Mouse (Mus musculus) natural killer cell, adult 2 months (primary cell): ENCODE measurements at regions not wholly inside any gene's neighbourhood (a gene's known extent, or its start where the extent isn't known, plus 50 kb on each side); places are given as distances from the start of the nearest gene placed in this dataset.

Experiments
- DNase-seq, 2 experiments: peaks; one replicate each; pipeline ENCODE4 v3.0.0; 2022; ENCODE audit warnings: low spot score in 2 of 2

DNA sequence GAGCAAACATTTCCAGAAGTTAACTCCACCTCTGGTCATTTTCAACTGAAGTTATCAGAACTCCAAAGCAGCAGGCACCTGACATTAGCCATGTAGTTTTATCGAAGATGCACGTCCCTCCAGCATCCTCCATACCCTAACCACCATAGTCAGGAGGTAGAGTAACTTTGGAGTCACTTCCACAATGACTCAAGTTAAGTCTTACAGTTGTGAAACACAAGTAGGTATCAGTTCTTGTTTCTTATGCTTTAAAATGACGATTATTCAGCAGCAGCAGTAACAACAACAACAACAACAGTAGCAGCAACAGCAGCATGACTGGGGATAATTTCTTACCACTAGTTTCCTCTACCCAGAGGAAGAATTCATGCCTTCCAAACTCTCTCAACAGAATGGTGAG, 51.3 kb upstream of the Tank start:
- no peak for DNase-seq

DNA sequence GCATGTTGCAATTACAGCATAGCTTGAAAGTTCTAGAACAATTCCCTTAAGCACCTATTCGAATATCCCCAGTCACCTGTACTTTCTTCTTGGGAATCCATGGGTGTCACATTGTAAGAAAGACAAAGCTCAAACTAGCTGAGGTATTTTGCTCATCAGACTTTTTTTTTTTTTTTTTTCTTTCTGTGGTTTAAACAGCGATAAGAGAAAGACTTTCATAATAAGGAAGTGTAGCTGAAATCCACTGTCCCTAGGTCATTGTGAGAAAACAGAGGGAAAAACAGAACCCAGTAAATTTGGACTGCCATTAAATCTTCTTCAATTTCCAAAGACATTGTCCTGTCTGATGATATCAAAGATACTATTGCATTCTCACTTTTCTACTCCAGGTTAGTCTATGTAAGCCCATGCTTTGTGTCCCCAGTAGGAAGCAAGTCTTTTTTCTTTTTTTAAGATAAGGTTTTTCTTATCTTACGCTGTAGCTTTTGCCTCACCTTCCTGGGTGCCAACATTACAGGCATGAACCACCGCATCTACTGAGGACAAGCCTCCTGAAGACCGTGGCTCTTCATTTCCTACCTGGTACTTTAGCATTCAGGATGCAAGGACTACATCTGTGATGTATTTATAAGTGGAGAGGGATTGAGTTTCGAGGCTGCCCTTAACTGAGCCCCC, 54.2 kb upstream of the Tank start:
- no peak for DNase-seq

DNA sequence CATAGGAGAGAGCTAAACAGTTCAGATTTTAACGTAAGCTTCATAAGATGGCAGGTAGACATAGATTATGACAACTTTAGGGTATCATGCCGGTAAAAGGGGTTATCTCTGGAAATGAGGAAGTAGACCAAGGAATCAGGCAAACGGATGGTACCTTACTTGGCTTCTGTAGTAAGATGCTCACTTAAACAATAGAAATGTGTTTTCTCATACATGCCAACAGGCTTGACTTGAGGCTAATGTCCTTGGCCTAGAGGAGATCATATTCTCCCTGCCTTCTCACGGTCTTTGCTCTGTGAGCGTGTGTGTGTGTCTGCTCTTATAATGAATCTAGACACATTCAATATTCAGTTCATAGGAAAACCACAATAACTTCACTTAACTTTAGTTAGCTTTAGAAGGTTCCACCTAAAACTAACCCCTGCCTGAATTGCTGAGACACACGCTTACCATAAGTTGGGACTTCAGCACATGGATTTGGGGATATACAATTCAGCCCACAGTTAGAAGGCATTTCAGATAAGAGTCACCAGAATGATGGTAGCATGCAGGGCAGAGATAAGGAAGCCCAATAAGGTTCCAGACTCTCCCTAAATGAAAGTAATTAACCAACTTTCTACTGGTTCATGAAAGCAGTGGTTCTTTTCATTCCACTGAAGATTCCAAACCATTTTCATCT, 63.8 kb upstream of the Tank start:
- DNase-seq: no peak

DNA sequence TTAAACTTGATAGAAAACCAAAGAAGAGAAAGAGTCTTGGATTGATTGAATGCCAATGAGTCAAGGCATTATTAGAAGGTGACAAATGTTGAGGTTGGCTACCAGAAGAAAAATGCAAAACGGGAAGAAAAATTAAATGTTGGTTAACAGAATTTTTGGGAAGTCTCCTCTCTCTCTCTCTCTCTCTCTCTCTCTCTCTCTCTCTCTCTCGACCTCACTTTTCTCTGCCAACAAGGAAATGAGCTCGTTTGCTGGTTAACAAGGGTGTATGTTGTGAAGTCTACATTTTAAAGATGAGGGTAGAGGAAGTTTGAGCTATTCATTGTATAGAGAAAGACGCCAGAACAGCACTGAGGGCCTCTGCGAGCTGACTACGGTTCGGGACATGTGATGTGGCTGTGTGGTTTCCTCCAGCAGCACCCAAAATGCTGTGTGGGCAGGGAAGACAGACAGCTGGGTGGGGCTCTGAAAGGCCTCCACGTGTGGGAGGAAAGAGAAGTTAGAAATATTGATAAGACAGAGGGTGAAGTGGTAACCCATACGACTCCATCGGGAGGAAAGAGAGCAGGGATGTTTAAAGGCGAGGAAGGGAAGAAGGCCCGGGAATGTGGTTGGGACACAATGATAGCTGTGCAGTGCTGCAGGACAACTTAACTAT, 64.5 kb upstream of the Tank start:
- DNase-seq: peak; percentile 26 to 60

DNA sequence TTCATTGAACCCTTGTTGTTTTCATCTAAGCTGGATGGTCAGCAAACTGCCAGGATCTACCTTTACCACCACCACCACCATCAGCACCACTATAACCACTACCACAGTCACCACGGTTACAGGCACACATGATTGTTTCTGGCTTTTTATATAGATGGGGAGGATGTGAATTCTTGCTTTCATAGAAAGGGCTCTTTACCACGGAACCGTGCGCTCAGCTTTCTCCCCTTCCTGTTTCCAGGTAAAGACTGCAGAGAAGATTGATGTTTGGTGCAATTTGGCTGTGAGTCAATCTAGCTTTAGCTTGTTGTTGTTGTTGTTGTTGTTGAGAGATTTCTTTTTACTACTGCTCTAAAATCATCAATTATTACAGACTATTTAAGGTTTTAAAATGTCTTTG, 74.8 kb upstream of the Tank start:
- no peak for DNase-seq

DNA sequence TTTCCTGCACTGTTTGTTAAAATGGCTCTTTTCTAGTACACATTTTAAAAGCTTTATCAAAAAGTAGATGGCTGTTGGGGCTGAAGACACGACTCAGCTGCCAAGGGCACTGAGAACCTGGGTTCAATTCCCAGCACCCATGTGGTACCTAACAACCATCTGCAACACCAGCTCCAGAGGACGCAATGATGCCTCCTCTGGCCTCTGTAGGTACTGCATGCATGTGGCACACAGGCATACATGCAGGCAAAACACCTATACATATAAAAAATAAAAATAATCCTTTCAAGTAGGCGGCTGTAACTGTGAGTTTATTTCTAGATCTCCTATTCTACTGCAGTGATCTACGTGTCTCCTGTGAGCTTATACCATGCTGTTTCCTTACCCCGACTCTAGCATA, 76.5 kb upstream of the Tank start:
- no peak for DNase-seq

DNA sequence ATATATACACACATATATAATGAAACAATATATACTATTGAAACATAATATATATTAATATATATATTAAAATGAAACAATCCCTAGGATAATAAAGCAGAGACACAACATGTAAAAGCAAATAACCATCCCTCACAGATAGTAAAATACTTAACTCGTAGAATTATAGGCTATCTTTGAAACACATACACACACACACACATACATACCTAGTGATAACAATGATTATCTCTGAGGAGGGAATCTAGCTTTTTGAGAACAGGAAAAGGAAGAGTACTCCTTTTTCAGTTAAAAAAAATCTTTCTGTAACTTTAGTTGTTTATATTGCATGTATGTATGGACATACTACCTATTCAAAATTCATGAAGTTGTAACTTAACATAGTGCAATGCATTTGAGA, 79.1 kb upstream of the Tank start:
- no peak for DNase-seq

DNA sequence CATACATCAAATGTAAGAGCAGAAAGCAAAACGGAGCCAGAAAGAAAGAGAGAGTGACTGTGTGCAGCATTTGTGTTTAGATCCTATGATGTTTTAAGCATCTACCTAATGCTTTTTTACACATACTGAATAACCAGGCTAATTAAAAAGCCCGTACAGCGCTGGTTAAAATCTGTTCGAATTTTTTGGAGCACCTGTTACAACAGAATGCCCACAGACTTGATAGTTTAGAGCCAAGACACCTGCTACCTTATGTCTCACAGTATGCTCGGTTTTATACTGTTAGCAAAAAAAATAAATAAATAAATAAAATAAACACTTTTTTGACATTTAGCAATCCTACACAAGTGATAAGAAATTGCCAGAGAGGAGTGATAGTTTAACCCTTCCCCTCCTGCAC, 80.5 kb upstream of the Tank start:
- no peak for DNase-seq

DNA sequence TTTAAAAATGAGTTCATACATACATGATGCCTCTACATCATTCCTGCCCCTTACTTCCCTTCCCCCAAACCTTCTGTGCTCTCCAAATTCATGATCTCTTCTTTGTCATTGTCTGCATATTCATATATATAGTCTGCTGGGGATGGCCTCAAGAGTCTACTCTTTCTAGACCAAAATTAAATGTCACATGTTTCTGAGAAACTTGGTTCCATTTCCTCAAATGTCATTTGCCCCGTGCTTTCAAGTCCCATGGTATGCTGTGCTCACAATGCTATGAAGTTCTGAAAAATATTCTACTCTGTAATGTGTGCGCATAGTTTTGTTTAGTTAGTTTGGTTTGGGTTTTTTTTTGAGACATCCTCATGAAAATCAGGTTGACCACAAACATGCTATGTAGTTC, 81.4 kb upstream of the Tank start:
- no peak for DNase-seq

DNA sequence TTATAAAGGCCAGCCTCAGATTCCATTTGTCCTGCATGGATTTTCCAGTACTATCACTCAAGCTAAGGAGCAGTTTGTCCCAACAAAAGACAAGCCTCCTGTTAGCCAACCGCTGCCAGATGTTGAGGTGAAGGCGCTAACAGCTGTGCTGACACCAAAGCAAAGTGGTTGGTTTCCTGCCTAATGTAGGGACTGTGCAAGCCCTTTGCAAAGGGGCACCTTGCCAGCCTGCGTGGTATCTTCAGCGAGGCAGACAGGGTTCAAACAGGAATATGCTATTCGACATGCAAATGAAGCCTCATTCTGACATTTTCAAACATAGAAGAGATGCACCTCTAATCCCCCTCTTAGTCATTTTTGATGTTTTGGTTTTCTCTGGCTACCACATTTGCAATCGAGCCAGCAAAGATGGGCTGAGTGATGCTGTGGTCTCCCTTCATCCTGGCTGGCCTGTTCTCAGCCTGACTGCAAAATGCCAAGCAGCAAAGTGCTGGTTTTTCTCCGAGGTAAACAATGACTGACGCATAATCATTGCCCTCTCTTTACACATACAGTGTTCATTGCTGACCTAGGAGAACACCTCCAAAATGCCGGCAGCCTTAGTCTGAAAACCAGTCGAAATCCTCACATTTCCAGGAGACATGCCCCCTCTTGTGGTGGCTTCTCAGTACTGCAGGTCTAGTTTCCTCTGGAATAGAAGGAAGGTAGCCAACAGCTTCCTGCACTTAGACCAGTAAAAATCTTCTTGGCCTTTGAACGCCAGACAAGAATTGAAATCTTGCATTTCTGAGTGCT, 84.3 kb upstream of the Tank start:
- DNase-seq: peak; percentile 51 to 68

DNA sequence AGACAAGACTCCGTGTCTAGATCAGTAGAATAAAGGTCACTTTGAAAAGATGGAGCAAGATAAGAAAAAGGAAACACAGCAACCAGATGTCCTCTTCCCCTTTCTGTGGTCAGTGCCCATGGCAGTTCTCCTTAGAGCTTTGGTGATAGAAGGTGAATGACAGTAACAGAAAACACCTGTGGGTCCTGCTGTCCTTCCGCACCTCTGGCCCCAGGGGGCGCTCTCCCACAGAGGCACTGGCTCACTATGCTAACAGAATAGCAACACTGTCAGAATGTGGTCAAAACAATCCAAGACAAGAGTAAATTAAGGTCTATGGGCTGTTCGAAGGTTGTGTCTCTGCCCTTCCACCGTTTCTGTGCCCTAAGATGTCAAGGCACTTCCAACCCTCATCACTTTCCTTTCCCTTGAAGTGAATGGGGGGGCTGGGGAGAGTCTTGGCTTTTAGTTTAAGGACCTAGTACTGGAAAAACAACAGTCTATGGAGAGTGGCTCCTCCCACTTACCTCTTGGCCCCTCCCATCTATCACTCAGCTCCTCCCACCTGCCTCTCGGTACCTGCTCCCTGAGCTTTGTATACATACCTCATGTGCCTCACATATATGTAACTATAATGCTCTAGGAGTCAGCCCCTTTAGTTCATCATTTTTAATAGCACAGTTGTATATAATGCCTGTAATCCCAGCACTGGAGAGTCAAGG, 86.2 kb upstream of the Tank start:
- DNase-seq: peak; percentile 33 to 63

DNA sequence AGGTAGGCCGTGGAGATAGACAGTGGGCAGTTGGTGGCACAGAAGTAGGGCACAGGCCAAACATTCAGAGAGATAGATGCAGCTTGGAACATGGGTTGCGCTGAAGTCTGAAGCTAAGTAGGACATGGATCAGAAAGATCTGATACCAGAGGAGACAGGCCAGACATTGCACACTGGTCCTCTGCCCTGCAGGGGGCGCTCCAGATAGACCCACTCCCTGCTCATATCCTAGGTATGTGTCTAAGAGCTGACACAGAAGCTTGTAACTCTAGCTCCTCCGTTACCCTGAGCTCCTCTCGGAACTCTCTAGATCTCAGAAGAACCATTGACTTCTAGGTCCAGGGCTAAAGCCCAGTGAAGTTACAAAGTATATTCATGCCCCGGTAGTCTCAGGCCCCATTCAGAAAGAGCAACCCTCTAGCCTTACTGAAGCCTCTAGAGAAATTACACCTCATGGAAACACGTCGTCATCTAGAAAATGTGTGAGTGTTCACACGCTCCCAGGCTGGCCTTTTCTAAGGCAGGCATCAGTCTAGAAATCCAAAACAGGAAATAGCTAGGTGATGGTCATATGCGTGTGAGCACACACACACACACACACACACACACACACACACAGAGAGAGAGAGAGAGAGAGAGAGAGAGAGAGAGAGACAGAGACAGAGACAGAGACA, 87.8 kb upstream of the Tank start:
- peak; percentile 5 to 29 for DNase-seq

DNA sequence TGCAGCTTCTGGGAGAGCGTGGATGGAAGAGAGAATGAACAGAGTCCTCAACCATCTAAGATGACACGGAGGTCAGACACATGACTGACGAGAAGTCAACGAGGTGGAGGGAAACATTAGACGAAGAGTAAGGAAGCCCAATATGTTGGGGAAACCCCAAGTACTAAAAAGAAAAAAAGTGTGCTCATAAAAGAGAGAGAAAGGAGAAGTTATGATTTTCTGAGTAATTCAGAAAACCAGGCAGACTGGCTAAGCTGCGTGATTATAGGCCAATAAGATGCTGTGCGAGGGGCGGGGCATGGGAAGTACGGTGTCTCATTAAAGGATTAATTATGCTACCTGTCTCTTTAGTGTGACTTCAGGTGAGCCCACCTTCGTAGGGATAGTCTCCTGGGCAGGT, 88.6 kb upstream of the Tank start:
- peak in 1 of 2 experiments; percentile 39 for DNase-seq

DNA sequence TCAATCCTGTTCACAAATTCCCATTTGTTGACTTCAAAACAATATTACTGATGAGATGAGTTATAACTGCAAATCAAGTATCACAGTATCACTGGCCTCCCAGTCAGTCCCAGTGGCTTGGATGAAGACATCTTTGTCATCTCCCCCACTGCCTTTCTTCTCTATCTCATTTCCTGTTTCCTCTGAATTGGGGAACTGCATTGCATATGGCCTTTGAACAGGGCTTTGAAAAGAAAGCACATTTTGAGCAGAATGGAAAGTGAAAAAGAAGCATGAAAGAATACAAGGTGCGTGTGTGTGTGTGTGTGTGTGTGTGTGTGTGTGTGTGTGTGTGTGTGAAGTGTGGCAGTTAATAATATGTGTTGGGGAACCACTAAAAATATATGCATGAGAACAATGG, 94.6 kb upstream of the Tank start:
- no peak for DNase-seq

DNA sequence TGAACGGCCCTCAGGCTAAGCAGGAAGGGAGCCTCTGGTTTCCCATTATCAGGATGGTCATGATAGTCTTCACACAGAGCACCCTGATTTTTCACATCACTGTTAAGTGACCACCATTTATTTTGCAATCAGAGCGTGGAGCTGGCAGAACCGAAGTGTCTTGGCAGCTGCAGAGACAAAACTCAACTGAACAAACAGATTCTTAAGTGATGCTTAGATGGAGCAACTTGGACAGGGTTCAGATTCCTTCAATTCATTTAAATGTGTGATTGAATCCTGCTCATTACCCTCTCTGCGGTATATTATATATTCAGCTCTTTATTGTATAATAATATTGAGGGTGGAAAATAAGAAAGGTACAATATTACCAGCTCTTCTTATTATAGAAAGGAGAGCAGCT, 101.7 kb upstream of the Tank start:
- no peak for DNase-seq

DNA sequence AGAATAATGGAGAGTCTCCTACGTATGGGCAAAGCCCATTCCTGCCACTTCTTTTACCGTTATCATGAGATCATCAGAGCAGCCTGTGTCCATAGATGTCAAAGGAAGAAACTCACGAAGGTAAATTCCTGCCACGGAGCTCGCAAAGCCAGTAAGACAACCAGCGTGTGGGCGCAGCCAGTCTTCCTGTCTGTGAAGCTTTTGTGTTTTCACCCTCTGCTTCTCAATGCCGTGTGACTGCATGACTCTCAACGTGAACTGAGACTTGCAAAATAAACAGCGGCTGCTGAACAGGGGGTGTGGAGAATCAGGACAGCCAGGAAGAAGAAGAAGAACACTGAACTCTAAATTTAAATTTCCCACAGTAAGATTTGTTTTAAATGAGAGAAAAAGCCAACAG, 103.8 kb upstream of the Tank start:
- DNase-seq: no peak

DNA sequence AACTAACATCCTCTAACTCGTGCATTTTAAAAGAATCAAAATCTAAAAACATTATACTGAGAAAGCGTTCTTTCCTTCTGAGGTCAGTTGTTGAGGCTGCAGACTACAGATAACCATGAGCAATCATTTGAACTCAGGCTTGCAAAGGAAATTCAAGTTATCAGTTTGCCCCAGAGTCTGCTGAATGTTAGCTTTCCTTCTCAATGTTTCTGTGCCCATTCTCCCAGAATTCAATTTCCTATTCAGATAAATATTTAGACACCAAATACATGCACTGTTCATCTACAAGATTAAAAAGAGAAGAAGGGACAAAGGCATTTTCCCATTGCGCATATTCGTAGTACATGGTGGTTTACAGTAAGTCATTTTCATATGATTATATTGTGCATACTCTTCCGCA, 107.9 kb upstream of the Tank start:
- no peak for DNase-seq

DNA sequence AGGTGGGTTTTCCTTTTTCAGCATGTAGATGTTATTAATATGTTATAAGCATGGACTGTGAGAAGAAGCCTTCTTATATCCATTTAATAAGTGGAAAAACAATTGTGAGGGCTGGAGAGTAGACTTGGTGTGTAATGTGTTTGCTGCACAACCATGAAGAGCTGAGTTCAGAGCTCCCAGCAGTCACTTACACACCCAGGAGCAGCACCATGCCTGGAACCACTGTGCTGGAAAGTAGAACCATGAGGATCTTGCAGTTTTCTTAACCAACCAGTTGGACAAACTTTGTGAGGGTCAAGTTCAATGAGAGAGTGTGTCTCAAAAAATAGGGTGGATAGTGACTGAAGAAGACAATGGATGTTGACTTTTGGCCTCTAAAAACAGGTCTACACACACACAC, 108.3 kb upstream of the Tank start:
- DNase-seq: no peak

DNA sequence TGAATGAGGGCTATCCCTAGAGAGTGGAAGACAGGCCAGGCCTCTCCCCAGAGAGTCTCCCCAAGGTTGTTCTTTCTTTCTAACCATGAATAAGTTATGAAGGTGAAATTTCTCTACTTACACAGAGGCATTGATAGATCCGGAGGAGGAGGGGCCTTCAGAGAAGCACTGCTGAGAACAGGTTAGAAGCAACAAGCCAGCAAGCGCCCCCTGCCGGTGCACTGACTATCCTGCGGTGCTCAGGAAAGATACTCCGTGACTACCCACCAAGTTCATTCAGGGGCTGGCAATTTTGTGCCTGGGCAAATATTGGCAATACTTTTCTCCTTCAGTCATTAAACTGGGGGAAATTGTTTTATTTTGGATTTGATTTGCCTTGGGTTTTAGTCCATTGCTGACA, 122.5 kb upstream of the Tank start:
- peak in 1 of 2 experiments; percentile 36 for DNase-seq

DNA sequence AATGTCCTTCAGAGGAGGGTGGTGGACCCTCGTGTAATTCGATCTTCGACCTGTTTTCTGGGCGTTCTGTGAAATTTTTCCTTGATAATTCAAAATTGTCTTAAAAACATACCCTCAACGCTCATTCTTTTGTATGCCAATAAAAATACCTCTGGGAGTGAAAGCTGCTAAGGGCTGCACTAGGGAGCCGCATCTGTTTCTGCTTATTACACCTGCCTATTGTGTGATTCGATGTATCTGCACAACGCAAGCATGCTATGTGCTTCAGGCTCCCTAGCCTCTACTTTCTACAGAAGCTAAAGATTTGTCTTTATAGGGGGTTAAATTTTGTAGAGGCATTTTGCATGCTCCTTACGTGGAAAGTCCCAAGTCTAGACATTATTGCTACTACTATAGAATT, 123.7 kb upstream of the Tank start:
- no peak for DNase-seq

DNA sequence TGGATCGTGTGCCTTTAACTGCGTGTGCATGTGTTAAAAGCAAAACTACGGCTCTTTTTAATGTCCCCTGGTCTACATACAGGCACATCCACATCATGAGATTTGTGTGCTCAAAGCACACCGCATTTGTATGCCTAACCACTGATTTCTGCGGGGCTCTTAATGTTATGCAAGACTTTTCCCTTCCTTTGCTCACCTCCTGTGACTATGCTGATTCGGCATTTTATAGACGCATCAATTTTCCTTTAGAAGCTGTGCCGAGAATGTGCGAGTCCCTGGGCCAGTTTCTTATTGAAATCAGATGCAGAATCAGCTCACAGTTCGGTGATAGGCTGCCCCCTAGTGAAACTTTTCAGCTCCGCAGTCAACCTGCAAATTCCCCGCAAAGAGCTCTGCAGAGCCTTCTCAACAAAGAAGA, 124.1 kb upstream of the Tank start:
- DNase-seq: peak; percentile 28 to 60
